Mouse (Mus musculus) embryonic facial prominence, embryonic 15.5 days (tissue): ENCODE results near the gene Vdac1. TPM values are rescaled to one million over a fixed set of nuclear protein-coding genes. Genes with fewer than 3 reads are reported as not detected.

Experiments used
- ATAC-seq: fragments of 200-750 bp; cut with Nextera tagmentation; 2 replicates; pipeline ENCODE4 v1.8.0; 2017; ENCODE audit warnings: low read depth, moderate TSS enrichment; ENCODE audit not compliant: insufficient number of reproducible peaks, low FRiP score, low TSS enrichment
- H3K27ac ChIP-seq: fragments of 300-500 bp; sonication (generic); replicated peaks from 2 replicates; pipeline ENCODE4 v1.5.1; 2015; ENCODE audit warnings: mild to moderate bottlenecking, inconsistent platforms
- H3K27me3 ChIP-seq: fragments of 300-500 bp; sonication (generic); 2 replicates; pipeline ENCODE4 v1.6.1; 2015; ENCODE audit warnings: inconsistent platforms
- H3K36me3 ChIP-seq: fragments of 300-500 bp; sonication (generic); 2 replicates; pipeline ENCODE4 v1.6.1; 2015; ENCODE audit warnings: mild to moderate bottlenecking, inconsistent platforms
- H3K4me1 ChIP-seq: fragments of 300-500 bp; sonication (generic); 2 replicates; pipeline ENCODE4 v1.6.1; 2015; ENCODE audit warnings: inconsistent platforms
- H3K4me2 ChIP-seq: fragments of 300-500 bp; sonication (generic); replicated peaks from 2 replicates; pipeline ENCODE4 v1.6.1; 2015; ENCODE audit warnings: mild to moderate bottlenecking, inconsistent platforms
- H3K4me3 ChIP-seq: fragments of 300-500 bp; sonication (generic); replicated peaks from 2 replicates; pipeline ENCODE4 v1.5.1; 2015; ENCODE audit warnings: mild to moderate bottlenecking, inconsistent platforms
- H3K9ac ChIP-seq: fragments of 300-500 bp; sonication (generic); 2 replicates; pipeline ENCODE4 v1.6.1; 2015; ENCODE audit warnings: inconsistent platforms
- H3K9me3 ChIP-seq: fragments of 300-500 bp; sonication (generic); replicated peaks from 2 replicates; pipeline ENCODE4 v1.6.1; 2016; ENCODE audit warnings: inconsistent platforms
- WGBS: fragments of 180-500 bp; shearing (Covaris S2); methylation state at CpG from one replicate; pipeline ENCODE4 v1.1.7; 2015; 5-methylcytosine and 5-hydroxymethylcytosine counted together
- polyA plus RNA-seq: library from polyadenylated mRNA; unstranded; fragments of >200 nt; fragmentation: Nextera tagmentation; extraction: Ambion mirVana; gene quantifications from 2 replicates; pipeline ENCODE4 v1.2.1, GENCODE M21; 2015

The Vdac1 gene
- polyA plus RNA-seq, 1 experiment from 2014 or later: 267 TPM

DNA sequence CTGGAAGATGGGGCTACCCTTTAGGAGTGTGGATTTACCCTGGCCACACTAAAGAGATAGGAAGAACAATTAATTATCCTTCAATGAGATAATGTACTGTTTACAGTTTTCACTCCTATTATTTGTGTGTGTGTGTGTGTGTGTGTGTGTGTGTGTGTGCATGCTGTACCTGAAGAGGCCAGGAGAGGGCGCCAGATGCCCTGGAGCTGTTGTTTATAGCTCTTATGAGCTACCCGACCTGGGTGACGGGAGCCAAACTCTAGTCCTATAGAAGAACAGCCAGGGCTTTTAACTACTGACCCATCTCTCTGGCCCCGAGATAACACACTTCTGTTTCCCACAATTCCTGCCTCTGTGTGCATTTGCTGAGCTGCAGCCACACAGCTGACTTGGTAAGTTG, 25.4 kb upstream of the Vdac1 start:
- no peak for ATAC-seq
- Histone ChIP-seq H3K9ac (no peak overlapping the region), H3K9me3 (no peaks in the 10 kb centered on the region), H3K27ac (no peak overlapping the region; the same call in 1 of the 2 replicates), H3K36me3 (no peaks in the 10 kb centered on the region), H3K27me3 (no peaks in the 10 kb centered on the region), H3K4me2 (no peak overlapping the region), H3K4me1 (peaks cover 4% of the 10 kb centered on the region), H3K4me3 (no peak overlapping the region)
- 84% methylated on average over 4 of the region's 4 CpGs for WGBS

GRCm38 (mm10) chr11:52335924-52336323, 24.7 kb upstream of the Vdac1 start:
- no peak overlapping the region; the same call in 1 of the 2 replicates for H3K27ac ChIP-seq
- no peak for ATAC-seq

GRCm38 (mm10) chr11:52337651-52338295, 22.9 kb upstream of the Vdac1 start:
- H3K4me2 ChIP-seq: no peak overlapping the region
- no peak overlapping the region for H3K4me3 ChIP-seq
- H3K9me3 ChIP-seq: no peaks in the 10 kb centered on the region
- H3K36me3 ChIP-seq: no peaks in the 10 kb centered on the region
- no peaks in the 10 kb centered on the region for H3K27me3 ChIP-seq
- H3K4me1 ChIP-seq: peaks cover 12% of the 10 kb centered on the region
- H3K9ac ChIP-seq: no peak overlapping the region
- no peak overlapping the region for H3K27ac ChIP-seq
- ATAC-seq: no peak
- 54% methylated on average over 10 of the region's 10 CpGs for WGBS

More at GRCm38 (mm10) chr11:52335924-52336323, 24.7 kb upstream of the Vdac1 start:
- peaks cover 5% of the 10 kb centered on the region for H3K4me1 ChIP-seq
- H3K4me3 ChIP-seq: no peak overlapping the region
- H3K27me3 ChIP-seq: no peaks in the 10 kb centered on the region
- no peaks in the 10 kb centered on the region for H3K36me3 ChIP-seq
- no peaks in the 10 kb centered on the region for H3K9me3 ChIP-seq
- WGBS: 66% methylated on average over 7 of the region's 7 CpGs
- H3K9ac ChIP-seq: no peak overlapping the region
- no peak overlapping the region for H3K4me2 ChIP-seq

GRCm38 (mm10) chr11:52338351-52338750, 22.3 kb upstream of the Vdac1 start:
- no peaks in the 10 kb centered on the region for H3K27me3 ChIP-seq
- H3K9ac ChIP-seq: no peak overlapping the region
- no peak overlapping the region for H3K4me2 ChIP-seq
- no peak overlapping the region for H3K27ac ChIP-seq
- 65% methylated on average over 3 of the region's 3 CpGs for WGBS
- peaks cover 12% of the 10 kb centered on the region for H3K4me1 ChIP-seq
- no peaks in the 10 kb centered on the region for H3K9me3 ChIP-seq
- no peak for ATAC-seq
- no peak overlapping the region for H3K4me3 ChIP-seq
- no peaks in the 10 kb centered on the region for H3K36me3 ChIP-seq

DNA sequence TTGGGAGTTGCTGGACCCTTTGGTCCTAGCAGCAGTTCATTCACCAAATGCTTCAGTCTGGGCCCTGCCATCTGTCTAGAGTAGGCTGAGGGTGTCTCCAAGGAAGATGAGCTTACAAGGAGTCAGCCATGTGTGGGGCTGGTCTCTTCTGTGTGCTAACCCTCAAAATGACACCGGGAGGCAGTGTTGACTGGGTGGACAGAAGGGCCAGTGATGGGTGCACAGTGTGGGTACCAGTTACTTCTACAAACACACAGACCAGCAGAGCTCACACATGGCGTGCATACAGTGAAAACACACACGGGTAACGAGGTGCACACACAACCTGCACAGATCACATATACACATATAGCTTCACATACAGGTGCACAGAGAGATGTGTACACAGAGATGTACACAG, 21.6 kb upstream of the Vdac1 start:
- no peak overlapping the region for H3K27ac ChIP-seq
- 89% methylated on average over 4 of the region's 4 CpGs for WGBS
- H3K36me3 ChIP-seq: no peaks in the 10 kb centered on the region
- H3K4me1 ChIP-seq: peaks cover 12% of the 10 kb centered on the region
- no peaks in the 10 kb centered on the region for H3K9me3 ChIP-seq
- H3K27me3 ChIP-seq: no peaks in the 10 kb centered on the region
- no peak overlapping the region for H3K4me2 ChIP-seq
- no peak overlapping the region for H3K9ac ChIP-seq
- no peak for ATAC-seq
- no peak overlapping the region for H3K4me3 ChIP-seq

DNA sequence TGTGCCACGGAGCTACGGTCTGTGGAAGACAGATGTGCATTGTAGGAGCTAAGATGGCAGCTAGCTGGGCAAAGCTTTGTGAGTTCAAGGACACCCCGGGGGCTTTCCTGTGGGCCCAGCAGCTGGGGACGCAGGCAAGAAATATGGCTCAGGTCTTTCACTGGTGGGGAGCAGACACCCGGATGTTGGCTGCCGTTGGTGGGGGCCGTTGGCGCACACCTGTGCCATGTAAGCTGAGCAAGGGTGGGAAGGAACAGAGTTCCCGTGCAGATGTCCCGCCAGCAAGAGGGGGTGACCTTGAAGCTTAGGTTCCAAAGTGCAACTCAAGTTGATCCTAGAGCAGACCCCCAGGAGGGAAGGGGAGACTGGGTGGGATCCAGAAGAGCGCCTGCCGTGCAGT, 21.1 kb upstream of the Vdac1 start:
- WGBS: 89% methylated on average over 12 of the region's 12 CpGs
- no peak overlapping the region for H3K27ac ChIP-seq
- no peak overlapping the region for H3K4me3 ChIP-seq
- H3K9ac ChIP-seq: no peak overlapping the region
- H3K36me3 ChIP-seq: no peaks in the 10 kb centered on the region
- H3K4me2 ChIP-seq: no peak overlapping the region
- no peak for ATAC-seq
- H3K9me3 ChIP-seq: no peaks in the 10 kb centered on the region
- no peaks in the 10 kb centered on the region for H3K27me3 ChIP-seq
- peaks cover 12% of the 10 kb centered on the region for H3K4me1 ChIP-seq

GRCm38 (mm10) chr11:52340123-52340864, 20.4 kb upstream of the Vdac1 start:
- Histone ChIP-seq H3K36me3 (no peaks in the 10 kb centered on the region), H3K4me1 (peaks cover 12% of the 10 kb centered on the region)
- 83% methylated on average over 12 of the region's 12 CpGs for WGBS

DNA sequence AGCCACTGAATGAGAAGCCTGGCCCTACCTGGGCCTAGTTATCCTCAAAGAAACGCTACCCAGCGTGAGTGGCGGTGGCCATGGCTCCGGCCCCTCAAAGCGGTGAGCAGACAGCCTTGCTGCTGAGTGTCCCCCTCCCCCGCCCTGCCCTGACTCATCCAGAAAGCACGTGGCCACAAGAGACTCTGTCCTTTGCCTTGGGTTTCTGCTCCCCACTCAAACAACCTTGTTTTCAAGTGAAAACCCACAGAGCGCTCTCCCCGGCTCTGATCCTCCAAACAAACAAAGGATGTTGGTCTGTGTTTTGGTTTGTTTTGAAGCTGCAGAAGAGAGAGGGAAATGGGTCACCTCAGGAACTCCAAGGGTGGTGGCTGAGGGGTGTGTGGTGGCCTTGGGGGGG, 19.7 kb upstream of the Vdac1 start:
- Histone ChIP-seq H3K9me3 (no peaks in the 10 kb centered on the region), H3K27me3 (no peaks in the 10 kb centered on the region), H3K4me3 (no peak overlapping the region), H3K27ac (no peak overlapping the region), H3K4me2 (no peak overlapping the region), H3K4me1 (peaks cover 14% of the 10 kb centered on the region), H3K36me3 (no peaks in the 10 kb centered on the region), H3K9ac (no peak overlapping the region)
- 50% methylated on average over 9 of the region's 9 CpGs for WGBS
- no peak for ATAC-seq

More at GRCm38 (mm10) chr11:52340123-52340864, 20.4 kb upstream of the Vdac1 start:
- Histone ChIP-seq H3K9me3 (no peaks in the 10 kb centered on the region), H3K27ac (no peak overlapping the region), H3K4me3 (no peak overlapping the region), H3K27me3 (no peaks in the 10 kb centered on the region), H3K4me2 (no peak overlapping the region), H3K9ac (no peak overlapping the region)
- no peak for ATAC-seq

- no peak for ATAC-seq
- no peaks in the 10 kb centered on the region for H3K27me3 ChIP-seq
- peaks cover 17% of the 10 kb centered on the region for H3K4me1 ChIP-seq
- H3K9ac ChIP-seq: no peak overlapping the region
- H3K36me3 ChIP-seq: no peaks in the 10 kb centered on the region
- no peak overlapping the region for H3K27ac ChIP-seq
- no peak overlapping the region for H3K4me3 ChIP-seq
- H3K9me3 ChIP-seq: no peaks in the 10 kb centered on the region
- H3K4me2 ChIP-seq: no peak overlapping the region
- WGBS: 58% methylated on average over 5 of the region's 5 CpGs
Measured at GRCm38 (mm10) chr11:52341476-52341875, 19.2 kb upstream of the Vdac1 start.

DNA sequence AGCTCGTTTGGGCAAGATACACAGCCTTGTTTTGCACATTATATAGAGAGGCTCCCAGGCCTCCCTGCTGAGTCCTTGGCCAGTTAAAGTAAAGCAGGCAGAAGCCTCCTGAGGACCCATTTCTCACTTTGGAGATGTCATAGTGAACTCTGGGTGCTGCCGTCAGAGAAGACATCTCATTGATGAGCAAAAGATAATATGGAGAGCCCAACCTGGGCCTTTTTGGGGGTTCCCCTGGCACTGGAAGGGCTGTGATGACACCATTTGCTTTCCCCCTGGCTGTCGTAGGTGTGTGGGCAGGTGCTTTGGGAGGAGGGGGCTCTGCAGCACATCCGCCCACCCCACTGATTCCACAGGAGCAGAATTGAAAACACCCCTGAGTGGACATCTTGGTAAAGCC, 18.4 kb upstream of the Vdac1 start:
- Histone ChIP-seq H3K4me1 (peaks cover 21% of the 10 kb centered on the region), H3K4me3 (no peak overlapping the region), H3K9ac (no peak overlapping the region), H3K9me3 (no peaks in the 10 kb centered on the region), H3K4me2 (no peak overlapping the region), H3K27me3 (no peaks in the 10 kb centered on the region), H3K36me3 (no peaks in the 10 kb centered on the region), H3K27ac (no peak overlapping the region)
- 84% methylated on average over 4 of the region's 4 CpGs for WGBS
- no peak for ATAC-seq

DNA sequence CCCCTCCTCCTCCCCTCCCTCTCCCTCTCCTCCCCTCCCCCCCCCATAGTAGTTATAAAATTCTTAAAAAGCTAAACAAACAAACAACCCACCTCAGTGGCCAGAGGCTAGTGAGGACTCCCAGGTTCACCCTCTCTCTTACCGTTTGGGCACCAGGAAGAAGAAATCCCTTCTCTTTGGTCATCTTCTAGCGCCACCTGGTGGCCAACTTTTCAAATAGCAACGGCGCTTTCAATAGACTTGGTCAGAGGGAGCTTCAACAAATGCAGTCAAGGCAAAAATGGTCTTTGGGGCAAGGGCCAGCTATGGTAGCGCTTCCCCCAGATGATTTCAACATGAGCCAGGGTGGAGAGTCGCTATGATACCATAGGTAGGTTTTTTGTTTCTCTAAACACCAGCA, 17.5 kb upstream of the Vdac1 start:
- H3K4me1 ChIP-seq: peaks cover 18% of the 10 kb centered on the region; the same call in 1 of the 2 replicates
- no peak for ATAC-seq
- H3K4me3 ChIP-seq: no peak overlapping the region
- no peaks in the 10 kb centered on the region for H3K36me3 ChIP-seq
- H3K27me3 ChIP-seq: no peaks in the 10 kb centered on the region
- H3K4me2 ChIP-seq: no peak overlapping the region
- H3K9ac ChIP-seq: no peak overlapping the region
- H3K27ac ChIP-seq: no peak overlapping the region
- H3K9me3 ChIP-seq: no peaks in the 10 kb centered on the region
- WGBS: 3% methylated on average over 6 of the region's 6 CpGs
